Mouse (Mus musculus) intestine, postnatal 0 days (tissue): ENCODE results near the gene Trim16. TPM values are rescaled to one million over a fixed set of nuclear protein-coding genes. Genes with fewer than 3 reads are reported as not detected.
A peak's percentile ranks its signal among the peaks of the same experiment; 100 is the strongest.

Experiments
- ATAC-seq: fragments of 200-750 bp; cut with Nextera tagmentation; 2 replicates; pipeline ENCODE4 v1.8.0; 2017; ENCODE audit warnings: mild to moderate bottlenecking, moderate TSS enrichment, moderate library complexity
- H3K27ac ChIP-seq: fragments of 300-500 bp; sonication (generic); 2 replicates; pipeline ENCODE4 v1.5.1; 2014; ENCODE audit warnings: mild to moderate bottlenecking, low read depth, low read length, moderate library complexity
- H3K27me3 ChIP-seq: fragments of 300-500 bp; sonication (generic); replicated peaks from 2 replicates; pipeline ENCODE4 v1.6.1; 2014; ENCODE audit warnings: low read length, mixed read lengths; ENCODE audit not compliant: control insufficient read depth, insufficient read depth
- H3K36me3 ChIP-seq: fragments of 300-500 bp; sonication (generic); 2 replicates; pipeline ENCODE4 v1.6.1; 2014; ENCODE audit warnings: mild to moderate bottlenecking, moderate library complexity; ENCODE audit not compliant: control insufficient read depth, insufficient read depth
- H3K4me1 ChIP-seq: fragments of 300-500 bp; sonication (generic); replicated peaks from 2 replicates; pipeline ENCODE4 v1.6.1; 2014; ENCODE audit warnings: antibody characterized with exemption, low read length, mixed read lengths; ENCODE audit not compliant: control insufficient read depth, insufficient read depth
- H3K4me2 ChIP-seq: fragments of 300-500 bp; sonication (generic); replicated peaks from 2 replicates; pipeline ENCODE4 v1.6.1; 2014; ENCODE audit warnings: low read depth, mild to moderate bottlenecking, moderate library complexity
- H3K4me3 ChIP-seq: fragments of 300-500 bp; sonication (generic); 2 replicates; pipeline ENCODE4 v1.5.1; 2014; ENCODE audit warnings: low read depth, low read length
- H3K9ac ChIP-seq: fragments of 300-500 bp; sonication (generic); 2 replicates; pipeline ENCODE4 v1.6.1; 2014; ENCODE audit warnings: mild to moderate bottlenecking, low read depth, low read length
- H3K9me3 ChIP-seq: fragments of 300-500 bp; sonication (generic); 2 replicates; pipeline ENCODE4 v1.6.1; 2016; ENCODE audit warnings: mixed run types; ENCODE audit not compliant: control insufficient read depth
- CTCF ChIP-seq: sonication (generic); IDR thresholded peaks from 2 replicates; pipeline ENCODE4 v1.5.1; 2016; ENCODE audit warnings: low read depth, mild to moderate bottlenecking, control low read depth, antibody characterized with exemption, moderate library complexity
- WGBS: fragments of 180-500 bp; shearing (Covaris S2); extraction: QIAGEN DNeasy Blood & Tissue Kit; methylation state at CpG from one replicate; pipeline ENCODE4 v1.1.7; 2014; 5-methylcytosine and 5-hydroxymethylcytosine counted together
- polyA plus RNA-seq: library from polyadenylated mRNA; unstranded; fragments of >200 nt; fragmentation: Nextera tagmentation; extraction: Ambion mirVana; gene quantifications from 2 replicates; pipeline ENCODE4 v1.2.1, GENCODE M21; 2015

Gene Trim16
- polyA plus RNA-seq, 1 experiment from 2014 or later = 11.5 TPM

GRCm38 (mm10) chr11:62844562-62844961 is 24.5 kb downstream of the Trim16 start:
- Histone ChIP-seq H3K9me3 (no peaks in the 10 kb centered on the region), H3K4me3 (no peak overlapping the region), H3K4me2 (no peak overlapping the region), H3K27me3 (no peaks in the 10 kb centered on the region), H3K36me3 (peaks cover 26% of the 10 kb centered on the region), H3K9ac (no peak overlapping the region), H3K27ac (no peak overlapping the region), H3K4me1 (no peaks in the 10 kb centered on the region)
- no peak for TF ChIP-seq CTCF
- 85% methylated on average over 5 of the region's 5 CpGs for WGBS
- no peak for ATAC-seq

- TF ChIP-seq CTCF = no peak
- H3K4me2 ChIP-seq = no peak overlapping the region
- no peak overlapping the region for H3K4me3 ChIP-seq
- peaks cover 16% of the 10 kb centered on the region for H3K36me3 ChIP-seq
- H3K27ac ChIP-seq = no peak overlapping the region
- H3K4me1 ChIP-seq = no peaks in the 10 kb centered on the region
- no peaks in the 10 kb centered on the region for H3K27me3 ChIP-seq
- H3K9me3 ChIP-seq = no peaks in the 10 kb centered on the region
- no peak overlapping the region for H3K9ac ChIP-seq
- 68% methylated on average over 3 of the region's 3 CpGs for WGBS
- ATAC-seq = no peak
These were observed 25.7 kb downstream of the Trim16 start for GRCm38 (mm10) chr11:62845730-62846129.

GRCm38 (mm10) chr11:62846961-62847654 is 27.1 kb downstream of the Trim16 start, which contains the start of gene Fbxw10:
Gene Fbxw10, plus strand, starts transcription at chr11:62847069.
- Histone ChIP-seq H3K4me3 (no peak within 1 kb of the TSS), H3K27ac (no peak within 1 kb of the TSS), H3K36me3 (peaks cover 4% of the 10 kb centered on the region; the same call in 1 of the 2 replicates), H3K9ac (0 out of 2 replicates have a peak within 1 kb of the TSS, but pooled peaks have one; percentile 27), H3K4me1 (no peaks in the 10 kb centered on the region), H3K27me3 (no peaks in the 10 kb centered on the region), H3K9me3 (no peaks in the 10 kb centered on the region), H3K4me2 (peak within 1 kb of the TSS; percentile 44)
- no peak for TF ChIP-seq CTCF
- no peak for ATAC-seq
- WGBS = 36% methylated on average over 12 of the region's 12 CpGs

- TF ChIP-seq CTCF = 0 out of 2 replicates have a peak, but pooled peaks have one; percentile 15
- no peak overlapping the region for H3K27ac ChIP-seq
- no peak overlapping the region; the same call in 1 of the 2 replicates for H3K4me2 ChIP-seq
- no peak for ATAC-seq
- H3K9me3 ChIP-seq = no peaks in the 10 kb centered on the region
- H3K36me3 ChIP-seq = no peaks in the 10 kb centered on the region
- no peaks in the 10 kb centered on the region for H3K4me1 ChIP-seq
- H3K4me3 ChIP-seq = no peak overlapping the region
- H3K9ac ChIP-seq = no peak overlapping the region
- no peaks in the 10 kb centered on the region for H3K27me3 ChIP-seq
- WGBS = 73% methylated on average over 4 of the region's 4 CpGs
These were observed 27.7 kb downstream of the Trim16 start for GRCm38 (mm10) chr11:62847655-62848191.

GRCm38 (mm10) chr11:62848301-62848700 is 28.3 kb downstream of the Trim16 start:
- Histone ChIP-seq H3K27me3 (no peaks in the 10 kb centered on the region), H3K4me3 (no peak overlapping the region), H3K4me2 (no peak overlapping the region), H3K36me3 (no peaks in the 10 kb centered on the region), H3K27ac (no peak overlapping the region), H3K9me3 (no peaks in the 10 kb centered on the region), H3K4me1 (no peaks in the 10 kb centered on the region), H3K9ac (no peak overlapping the region)
- ATAC-seq = no peak
- no peak for TF ChIP-seq CTCF
- WGBS = 52% methylated on average over 2 of the region's 2 CpGs

GRCm38 (mm10) chr11:62851199-62851598 is 31.2 kb downstream of the Trim16 start:
- Histone ChIP-seq H3K36me3 (no peaks in the 10 kb centered on the region), H3K27me3 (no peaks in the 10 kb centered on the region), H3K4me3 (no peak overlapping the region), H3K4me1 (no peaks in the 10 kb centered on the region), H3K4me2 (no peak overlapping the region), H3K27ac (no peak overlapping the region), H3K9me3 (no peaks in the 10 kb centered on the region), H3K9ac (no peak overlapping the region)
- ATAC-seq = no peak
- peak; percentile 79 for TF ChIP-seq CTCF
- WGBS = 71% methylated on average over 1 of the region's 1 CpGs
